Mouse (Mus musculus) stomach, embryonic 16.5 days (tissue): ENCODE measurements at regions not wholly inside any gene's neighbourhood (a gene's known extent, or its start where the extent isn't known, plus 50 kb on each side); places are given as distances from the start of the nearest gene placed in this dataset.
A peak's percentile ranks its signal among the peaks of the same experiment; 100 is the strongest.

Experiments
- ATAC-seq: fragments of 200-750 bp; cut with Nextera tagmentation; 2 replicates; pipeline ENCODE4 v1.8.0; 2017; ENCODE audit warnings: moderate number of reproducible peaks, moderate TSS enrichment; ENCODE audit not compliant: insufficient read depth, low FRiP score
- H3K27ac ChIP-seq: fragments of 300-500 bp; sonication (generic); 2 replicates; pipeline ENCODE4 v1.5.1; 2014; ENCODE audit warnings: low read length
- H3K27me3 ChIP-seq: fragments of 300-500 bp; sonication (generic); 2 replicates; pipeline ENCODE4 v1.6.1; 2014; ENCODE audit warnings: low read length, control low read depth, mixed read lengths; ENCODE audit not compliant: control insufficient read depth, insufficient read depth
- H3K36me3 ChIP-seq: fragments of 300-500 bp; sonication (generic); 2 replicates; pipeline ENCODE4 v1.6.1; 2014; ENCODE audit warnings: low read length; ENCODE audit not compliant: control insufficient read depth, insufficient read depth
- H3K4me1 ChIP-seq: fragments of 300-500 bp; sonication (generic); 2 replicates; pipeline ENCODE4 v1.6.1; 2014; ENCODE audit warnings: low read length, control low read depth, mixed read lengths; ENCODE audit not compliant: control insufficient read depth, insufficient read depth
- H3K4me2 ChIP-seq: fragments of 300-500 bp; sonication (generic); 2 replicates; pipeline ENCODE4 v1.6.1; 2014; ENCODE audit warnings: low read depth, low read length, mixed read lengths
- H3K4me3 ChIP-seq: fragments of 300-500 bp; sonication (generic); replicated peaks from 2 replicates; pipeline ENCODE4 v1.5.1; 2014; ENCODE audit warnings: mild to moderate bottlenecking, low read length
- H3K9ac ChIP-seq: fragments of 300-500 bp; sonication (generic); 2 replicates; pipeline ENCODE4 v1.6.1; 2014; ENCODE audit warnings: low read length
- H3K9me3 ChIP-seq: fragments of 300-500 bp; sonication (generic); replicated peaks from 2 replicates; pipeline ENCODE4 v1.6.1; 2016; ENCODE audit warnings: low read length, control low read depth; ENCODE audit not compliant: control insufficient read depth
- WGBS: fragments of 180-500 bp; shearing (Covaris S2); extraction: QIAGEN DNeasy Blood & Tissue Kit; methylation state at CpG from one replicate; pipeline ENCODE4 v1.1.7; 2014; 5-methylcytosine and 5-hydroxymethylcytosine counted together

- Histone ChIP-seq H3K9ac (no peak overlapping the region), H3K9me3 (0 out of 2 replicates have a peak, but pooled peaks cover under 1% of the 10 kb centered on the region), H3K4me1 (no peaks in the 10 kb centered on the region), H3K4me3 (no peak overlapping the region), H3K27me3 (no peaks in the 10 kb centered on the region), H3K4me2 (no peak overlapping the region), H3K36me3 (no peaks in the 10 kb centered on the region), H3K27ac (no peak overlapping the region)
- WGBS = 67% methylated on average over 12 of the region's 12 CpGs
- peak; percentile 37; the same call in 1 of the 2 replicates for ATAC-seq
These were observed 187.0 kb upstream of the Mgmt start for GRCm38 (mm10) chr7:136707200-136708003.

GRCm38 (mm10) chr7:136708004-136708435, 186.4 kb upstream of the Mgmt start:
- H3K36me3 ChIP-seq = no peaks in the 10 kb centered on the region
- WGBS = 49% methylated on average over 5 of the region's 5 CpGs
- ATAC-seq = no peak

GRCm38 (mm10) chr7:136710653-136711052, 183.8 kb upstream of the Mgmt start:
- Histone ChIP-seq H3K4me1 (peaks cover 3% of the 10 kb centered on the region; the same call in 1 of the 2 replicates), H3K9ac (no peak overlapping the region), H3K27me3 (no peaks in the 10 kb centered on the region), H3K36me3 (no peaks in the 10 kb centered on the region), H3K4me3 (no peak overlapping the region), H3K27ac (no peak overlapping the region), H3K9me3 (no peaks in the 10 kb centered on the region), H3K4me2 (no peak overlapping the region)
- WGBS = 60% methylated on average over 3 of the region's 3 CpGs
- ATAC-seq = no peak

More at GRCm38 (mm10) chr7:136708004-136708435, 186.4 kb upstream of the Mgmt start:
- no peak overlapping the region for H3K27ac ChIP-seq
- H3K9ac ChIP-seq = no peak overlapping the region
- no peaks in the 10 kb centered on the region for H3K27me3 ChIP-seq
- no peaks in the 10 kb centered on the region for H3K9me3 ChIP-seq
- H3K4me2 ChIP-seq = no peak overlapping the region
- no peaks in the 10 kb centered on the region for H3K4me1 ChIP-seq
- H3K4me3 ChIP-seq = no peak overlapping the region

- H3K36me3 ChIP-seq = no peaks in the 10 kb centered on the region
- H3K9ac ChIP-seq = no peak overlapping the region
- peak overlapping the region; percentile 11; the same call in 1 of the 2 replicates for H3K4me2 ChIP-seq
- ATAC-seq = peak; percentile 72; the same call in 1 of the 2 replicates
- H3K4me1 ChIP-seq = peaks cover 3% of the 10 kb centered on the region; the same call in 1 of the 2 replicates
- peak overlapping the region; percentile 50; the same call in 1 of the 2 replicates for H3K27ac ChIP-seq
- H3K9me3 ChIP-seq = no peaks in the 10 kb centered on the region
- no peak overlapping the region for H3K4me3 ChIP-seq
- 41% methylated on average over 16 of the region's 16 CpGs for WGBS
- no peaks in the 10 kb centered on the region for H3K27me3 ChIP-seq
These were observed 181.3 kb upstream of the Mgmt start for GRCm38 (mm10) chr7:136712962-136713640.

- no peaks in the 10 kb centered on the region for H3K4me1 ChIP-seq
- no peak overlapping the region for H3K9ac ChIP-seq
- H3K27me3 ChIP-seq = no peaks in the 10 kb centered on the region
- no peak overlapping the region for H3K27ac ChIP-seq
- WGBS = 67% methylated on average over 1 of the region's 1 CpGs
- H3K4me3 ChIP-seq = no peak overlapping the region
- H3K9me3 ChIP-seq = no peaks in the 10 kb centered on the region
- H3K4me2 ChIP-seq = no peak overlapping the region
- H3K36me3 ChIP-seq = no peaks in the 10 kb centered on the region
- ATAC-seq = peak; percentile 64; the same call in 1 of the 2 replicates
These were observed 166.6 kb upstream of the Mgmt start for GRCm38 (mm10) chr7:136727628-136728402.

- ATAC-seq = no peak
- no peak overlapping the region for H3K9ac ChIP-seq
- H3K36me3 ChIP-seq = no peaks in the 10 kb centered on the region
- H3K4me3 ChIP-seq = no peak overlapping the region
- H3K4me2 ChIP-seq = no peak overlapping the region
- H3K27ac ChIP-seq = no peak overlapping the region
- WGBS = 64% methylated on average over 2 of the region's 2 CpGs
- H3K27me3 ChIP-seq = no peaks in the 10 kb centered on the region
- H3K4me1 ChIP-seq = peaks cover 3% of the 10 kb centered on the region; the same call in 1 of the 2 replicates
- H3K9me3 ChIP-seq = no peaks in the 10 kb centered on the region
These were observed 152.2 kb upstream of the Mgmt start for GRCm38 (mm10) chr7:136742171-136742570.

- Histone ChIP-seq H3K27me3 (no peaks in the 10 kb centered on the region), H3K4me1 (no peaks in the 10 kb centered on the region), H3K9ac (no peak overlapping the region), H3K36me3 (no peaks in the 10 kb centered on the region), H3K4me2 (no peak overlapping the region), H3K4me3 (no peak overlapping the region), H3K27ac (no peak overlapping the region), H3K9me3 (no peaks in the 10 kb centered on the region)
- no peak for ATAC-seq
- WGBS = 82% methylated on average over 8 of the region's 8 CpGs
These were observed 149.0 kb upstream of the Mgmt start for GRCm38 (mm10) chr7:136745412-136745811.

GRCm38 (mm10) chr7:136751477-136751876, 142.9 kb upstream of the Mgmt start:
- no peak for ATAC-seq
- Histone ChIP-seq H3K4me2 (no peak overlapping the region), H3K4me3 (no peak overlapping the region), H3K9me3 (no peaks in the 10 kb centered on the region), H3K27me3 (no peaks in the 10 kb centered on the region), H3K4me1 (no peaks in the 10 kb centered on the region), H3K27ac (no peak overlapping the region), H3K36me3 (no peaks in the 10 kb centered on the region), H3K9ac (no peak overlapping the region)
- 95% methylated on average over 4 of the region's 4 CpGs for WGBS
